Mouse (Mus musculus) MN1 (cell line): ENCODE data around the gene Dync1i2.
A peak's percentile ranks its signal among the peaks of the same experiment; 100 is the strongest.

Source experiments
- DNase-seq: peaks from one replicate; pipeline ENCODE4 v3.0.0-alpha.2; 2016; ENCODE audit warnings: low spot score

The Dync1i2 gene

DNA sequence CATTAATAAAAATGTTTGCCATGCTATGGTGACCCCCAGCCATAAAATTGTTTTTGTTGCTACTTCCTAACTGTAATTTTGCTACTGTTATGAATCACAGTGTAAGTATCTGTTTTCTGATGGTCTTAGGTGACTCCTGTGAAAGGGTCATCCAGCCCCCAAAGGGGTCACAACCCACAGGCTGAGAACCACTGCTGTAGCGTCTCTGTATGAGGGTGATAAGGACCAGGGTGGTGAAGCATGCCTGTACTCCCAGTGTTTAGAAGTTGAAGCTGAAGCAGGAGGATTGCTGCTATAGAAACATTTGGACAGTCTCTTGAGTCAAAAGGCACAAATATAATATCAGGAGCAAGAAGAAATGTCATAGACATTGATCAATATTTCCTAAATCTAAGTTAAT lies 57.8 kb downstream of the Dync1i2 start:
- no peak for DNase-seq

DNA sequence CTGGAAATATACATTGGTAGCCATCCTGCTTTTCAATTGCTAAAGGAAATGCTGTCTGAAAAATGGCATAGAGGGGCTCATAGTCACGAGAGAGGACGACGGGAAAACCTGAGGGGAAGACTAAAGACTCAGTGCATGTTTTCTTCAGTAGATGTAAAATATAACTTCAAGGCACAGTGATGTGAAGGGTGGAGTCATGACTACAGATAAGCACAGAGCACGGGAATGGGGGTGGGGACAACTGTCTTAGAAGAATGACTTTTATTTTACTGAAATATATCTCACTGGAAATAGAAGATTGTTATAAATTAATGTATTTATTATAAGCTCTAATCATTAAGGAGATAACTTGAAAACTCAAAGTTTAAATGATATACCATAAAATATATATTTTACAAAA lies 58.6 kb downstream of the Dync1i2 start:
- no peak for DNase-seq

DNA sequence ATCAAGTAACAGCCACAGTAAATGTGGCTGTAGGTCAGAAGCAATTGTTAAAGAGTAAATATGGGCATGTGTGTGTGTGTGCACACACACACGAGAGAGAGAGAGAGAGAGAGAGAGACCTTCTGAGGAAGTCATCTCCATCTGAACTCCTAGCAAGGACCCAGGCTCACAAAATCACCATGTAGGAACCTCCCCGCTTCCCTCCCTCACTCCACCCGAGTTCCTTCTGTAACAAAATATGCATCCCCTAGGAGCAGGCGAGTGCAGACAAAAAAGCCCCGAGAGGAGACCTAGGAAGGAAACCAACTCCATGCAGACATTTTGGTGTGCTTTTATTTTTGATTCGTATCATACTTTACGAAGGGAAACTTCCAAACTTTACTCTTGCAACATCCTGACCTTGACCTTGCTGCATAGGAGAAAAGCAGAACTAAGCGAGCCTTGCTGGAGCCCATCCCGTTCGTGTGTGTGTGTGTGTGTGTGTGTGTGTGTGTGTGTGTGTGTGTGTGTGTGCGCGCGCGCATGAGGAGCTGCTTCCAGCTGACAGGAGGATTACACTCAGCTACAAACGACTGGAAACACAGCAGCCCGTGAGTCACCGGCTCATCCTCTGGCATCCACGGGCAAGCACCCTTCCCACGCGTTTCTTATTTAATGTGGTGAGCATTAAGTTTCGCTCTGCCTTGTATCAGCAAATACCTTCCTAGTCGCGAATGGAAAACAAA lies 62.6 kb downstream of the Dync1i2 start:
- no peak for DNase-seq

- DNase-seq, result no peak
Measured at GRCm38 (mm10) chr2:71275734-71276133, 64.2 kb downstream of the Dync1i2 start.

- no peak for DNase-seq
Measured at GRCm38 (mm10) chr2:71278791-71279775, 67.6 kb downstream of the Dync1i2 start.

DNA sequence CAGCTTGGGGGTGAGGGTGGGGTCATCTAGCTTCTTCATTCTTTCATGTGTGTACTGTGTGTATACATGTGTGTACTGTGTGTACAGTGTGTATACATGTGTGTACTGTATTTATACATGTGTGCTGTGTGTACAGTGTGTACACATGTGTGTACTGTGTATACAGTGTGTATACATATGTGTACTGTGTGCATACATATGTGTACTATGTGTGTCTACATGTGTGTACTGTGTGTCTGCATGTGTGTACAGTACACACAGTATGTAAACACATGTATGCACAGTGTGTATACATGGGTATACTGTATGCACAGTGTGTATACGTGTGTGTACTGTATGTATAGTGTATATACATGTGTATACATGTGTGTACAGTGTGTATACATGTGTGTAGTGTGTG lies 70.5 kb downstream of the Dync1i2 start:
- no peak for DNase-seq

GRCm38 (mm10) chr2:71290107-71290775 lies 78.7 kb downstream of the Dync1i2 start:
- peak; percentile 71 for DNase-seq

DNA sequence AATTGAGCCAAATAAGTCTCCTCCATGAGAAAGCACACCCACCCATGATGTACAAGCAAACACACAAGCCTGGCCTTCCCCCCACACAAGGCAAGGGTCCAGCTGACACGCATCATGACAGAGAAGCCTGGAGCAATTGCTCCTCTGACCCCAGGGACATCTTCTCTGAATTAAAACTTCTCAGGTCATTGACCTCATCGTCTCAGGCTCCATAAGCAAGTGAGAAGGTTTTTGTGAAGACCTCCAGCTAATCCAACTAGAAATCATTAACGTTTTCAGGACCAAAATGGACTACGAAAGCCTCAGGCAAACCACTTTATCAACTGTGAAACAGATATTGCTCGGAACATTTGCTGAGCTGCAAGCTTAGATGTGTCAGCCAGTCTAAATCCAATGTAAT lies 80.1 kb downstream of the Dync1i2 start:
- no peak for DNase-seq

DNA sequence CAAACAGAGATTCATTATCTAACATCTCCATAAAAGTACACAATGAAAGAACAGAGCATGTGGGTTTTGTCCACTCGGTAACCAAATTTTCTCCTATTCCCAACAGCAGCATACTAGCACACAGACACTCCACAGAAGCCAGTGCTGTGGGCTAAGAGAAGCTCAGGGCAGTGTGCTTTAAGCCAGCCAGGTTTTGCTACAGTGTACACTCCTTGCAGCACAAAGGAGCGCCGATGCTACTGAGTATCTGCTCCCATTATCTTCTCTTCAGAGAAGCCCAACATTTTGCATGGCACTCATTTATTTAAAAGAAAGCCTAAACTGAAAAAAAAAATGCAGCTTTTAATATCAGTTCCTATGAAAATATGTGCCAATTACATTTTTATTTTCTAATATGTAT lies 82.5 kb downstream of the Dync1i2 start:
- no peak for DNase-seq

GRCm38 (mm10) chr2:71294489-71294888 lies 83.0 kb downstream of the Dync1i2 start:
- DNase-seq, result no peak

DNA sequence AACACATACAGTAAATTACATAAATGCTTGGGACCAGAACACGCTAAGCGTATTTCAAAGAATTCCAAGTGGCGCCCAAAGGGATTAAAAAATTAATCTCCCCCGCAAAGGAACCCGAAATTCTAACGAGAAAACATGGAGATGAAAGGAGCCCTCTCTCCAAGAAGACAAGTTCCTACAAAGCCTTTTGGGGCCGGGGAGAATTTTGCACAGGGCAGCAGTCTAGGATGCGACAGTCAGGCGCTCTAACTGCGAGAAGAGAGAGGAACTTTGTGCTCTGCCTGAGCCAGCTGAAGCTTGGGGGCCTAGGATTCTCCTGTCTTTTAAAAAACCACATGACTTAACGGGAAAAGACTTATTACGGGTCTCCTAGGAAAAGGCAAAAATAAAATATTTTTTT lies 84.3 kb downstream of the Dync1i2 start:
- no peak for DNase-seq

DNA sequence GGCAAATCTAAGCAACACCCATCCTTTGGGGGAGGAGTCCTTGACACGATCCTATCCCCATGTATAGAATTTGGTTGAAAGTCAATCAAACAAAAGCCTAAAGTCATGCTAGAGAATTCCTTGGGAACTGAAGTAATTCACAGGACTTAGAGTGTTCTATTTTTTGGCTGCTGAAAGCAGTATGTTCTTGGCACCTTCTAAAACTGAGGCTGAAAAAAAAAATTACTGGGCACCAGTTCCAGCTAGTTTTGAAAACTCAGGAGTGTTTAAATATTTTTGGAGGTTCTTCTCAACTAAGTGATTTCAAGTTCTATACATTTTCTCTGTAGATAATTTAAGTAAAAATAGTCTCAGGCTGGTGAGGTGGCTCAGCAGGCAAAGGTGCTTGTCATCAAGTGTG lies 86.0 kb downstream of the Dync1i2 start:
- DNase-seq, result no peak

GRCm38 (mm10) chr2:71298729-71299128 lies 87.2 kb downstream of the Dync1i2 start:
- DNase-seq, result no peak

DNA sequence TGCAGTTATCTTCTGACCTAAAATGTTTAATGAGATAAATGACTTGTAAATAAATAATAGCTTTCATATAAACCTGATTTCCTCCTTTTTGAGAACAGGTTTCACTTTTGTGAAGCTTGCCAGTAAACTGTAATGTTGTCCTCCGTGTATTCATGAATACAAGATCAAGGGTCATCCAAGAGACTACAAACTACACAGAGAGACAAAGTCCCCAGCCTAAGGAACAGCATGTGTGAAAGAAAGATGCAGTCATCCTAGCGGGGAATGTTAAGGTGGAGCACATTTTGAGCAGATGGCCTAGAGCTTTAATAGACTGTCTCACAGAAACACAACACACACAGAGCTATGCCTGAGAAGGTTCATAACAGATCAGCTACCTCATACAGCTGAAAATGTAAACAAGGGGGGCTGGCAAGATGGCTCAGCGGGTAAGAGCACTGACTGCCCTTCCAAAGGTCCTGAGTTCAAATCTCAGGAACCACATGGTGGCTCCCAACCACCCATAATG lies 90.7 kb downstream of the Dync1i2 start:
- DNase-seq, result no peak

DNA sequence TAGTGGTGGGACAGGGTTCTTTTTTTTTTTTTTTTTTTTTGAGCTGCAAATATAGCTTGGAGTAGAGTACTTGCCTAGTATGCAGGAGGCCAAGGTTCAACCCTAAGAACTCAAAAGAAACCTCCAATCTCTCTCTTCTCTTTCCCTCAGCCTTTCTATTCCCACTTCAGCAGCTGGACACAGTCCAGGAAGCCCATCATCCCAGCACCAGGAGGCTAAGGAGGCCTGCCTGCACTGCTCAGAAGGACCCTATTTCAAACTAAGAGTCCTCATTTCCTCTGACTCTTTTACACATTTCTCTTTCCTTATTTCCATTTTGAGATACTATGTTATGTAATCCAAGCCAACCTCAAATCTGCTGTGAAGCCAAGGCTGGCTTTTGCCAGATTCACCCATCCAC lies 91.7 kb downstream of the Dync1i2 start:
- peak; percentile 54 for DNase-seq

DNA sequence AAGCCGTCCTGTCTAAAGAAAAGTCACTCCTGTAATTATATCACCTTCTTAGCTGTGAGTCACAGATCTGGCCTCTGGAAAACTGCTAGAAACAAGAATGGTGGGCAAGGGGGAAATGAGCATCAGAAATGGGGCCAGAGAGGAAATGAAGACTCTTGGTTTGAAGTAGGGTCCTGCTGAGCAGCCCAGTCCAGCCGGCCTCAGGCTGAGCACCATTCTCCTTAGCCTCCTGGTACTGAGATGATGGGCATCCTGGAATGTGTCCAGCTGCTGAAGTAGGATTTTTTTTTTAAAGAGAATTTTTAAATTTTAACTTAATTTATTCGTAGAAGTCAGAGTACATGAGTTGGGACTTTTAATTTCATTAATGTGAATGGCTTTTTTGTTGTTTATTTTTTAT lies 93.3 kb downstream of the Dync1i2 start:
- peak; percentile 67 for DNase-seq

- no peak for DNase-seq
Measured at GRCm38 (mm10) chr2:71306357-71306756, 94.9 kb downstream of the Dync1i2 start.

GRCm38 (mm10) chr2:71309726-71310125 lies 98.2 kb downstream of the Dync1i2 start:
- no peak for DNase-seq

DNA sequence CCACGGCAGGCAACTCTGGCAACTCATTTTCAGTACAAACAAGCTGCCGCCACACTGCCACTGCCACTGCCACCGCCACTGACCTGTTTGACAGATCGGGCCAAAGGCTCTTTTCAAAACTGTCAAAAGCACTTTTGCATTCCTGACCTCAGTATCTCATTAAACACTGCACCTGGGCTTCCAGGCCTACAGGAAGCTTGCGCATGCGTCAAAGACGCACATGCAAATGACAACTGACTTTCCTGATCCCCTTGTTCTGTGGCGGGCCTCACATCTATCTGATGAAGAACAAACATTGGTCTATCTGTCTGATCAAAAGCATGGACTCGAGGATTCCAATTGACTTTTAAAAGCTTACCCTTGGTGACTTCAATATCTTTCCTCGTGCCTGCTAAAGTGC lies 100.6 kb downstream of the Dync1i2 start:
- no peak for DNase-seq
